Mouse (Mus musculus) cerebellum, adult 2 months (tissue): Measurements from ENCODE around the gene Atp6v0b.

Source experiments
- CTCF ChIP-seq: fragments of 200-500 bp; IDR thresholded peaks from 2 replicates; pipeline ENCODE4 v1.5.1; 2011; ENCODE audit warnings: low read depth, mild to moderate bottlenecking, control low read depth, low read length, moderate library complexity, borderline replicate concordance; ENCODE audit not compliant: insufficient read depth
- POLR2A ChIP-seq: fragments of 200-500 bp; IDR thresholded peaks from 2 replicates; pipeline ENCODE4 v1.6.1; 2011; ENCODE audit warnings: low read length, control low read depth, borderline replicate concordance; ENCODE audit not compliant: insufficient read depth

DNA sequence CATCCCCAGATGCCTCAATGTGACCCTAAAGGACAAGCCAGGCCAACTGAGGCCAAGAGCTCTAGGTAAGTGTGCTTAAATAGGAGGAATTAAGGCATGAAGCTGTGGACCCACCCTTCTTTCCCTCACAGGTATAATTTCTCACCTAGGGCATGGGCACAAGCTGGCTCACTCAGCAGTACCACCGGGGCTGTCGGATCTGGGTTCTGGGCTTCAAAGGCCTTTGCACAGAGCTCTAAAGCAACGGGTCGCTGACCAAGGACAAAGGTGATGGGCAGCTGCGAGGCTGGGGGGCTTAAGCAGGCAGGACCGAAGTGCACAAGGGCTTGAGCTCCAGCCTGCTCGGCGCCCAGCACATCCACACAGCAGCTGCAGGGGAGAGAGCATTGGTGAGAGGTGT, 3.6 kb upstream of the Atp6v0b start:
- TF ChIP-seq CTCF = no peak
- TF ChIP-seq POLR2A = no peak
